Mouse (Mus musculus) urinary bladder, postnatal 10 days (tissue): ENCODE data around the gene Gorab.

Experiments
- DNase-seq: peaks from one replicate; pipeline ENCODE4 v3.0.0; 2022; ENCODE audit warnings: low spot score

The Gorab gene

DNA sequence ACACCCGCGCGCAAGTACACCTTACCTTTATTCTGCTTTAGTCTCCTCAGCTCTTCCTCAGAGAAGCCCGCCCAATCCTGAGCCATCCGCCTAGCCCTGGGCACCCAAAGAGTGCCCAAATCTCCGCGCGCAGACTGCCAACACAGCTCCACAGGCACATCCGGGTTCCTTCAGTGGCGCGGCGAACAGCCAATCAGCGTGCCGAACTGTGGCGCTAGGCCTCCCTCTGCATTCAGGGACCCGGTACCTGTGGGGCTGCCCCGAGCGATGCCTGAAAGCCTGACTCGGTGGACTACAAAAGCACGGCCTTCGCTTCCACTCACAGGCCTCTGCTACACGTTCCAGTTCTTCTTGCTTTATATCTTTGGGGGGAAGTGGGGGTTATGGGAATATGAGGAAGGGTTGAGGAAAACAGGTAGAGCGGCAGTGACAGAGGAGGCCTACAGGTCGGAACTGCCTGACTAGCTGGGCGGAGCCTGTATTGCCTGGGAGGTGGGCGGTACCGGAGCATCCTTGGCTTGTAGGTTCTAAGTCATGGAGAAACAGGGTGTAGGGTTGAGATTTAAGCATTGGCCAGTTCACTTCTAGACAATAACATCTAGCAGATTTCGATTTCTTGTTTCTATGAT is at the start of gene Gorab:
Gorab (minus strand) TSS at position 172 of the 629 bp plus-strand sequence.
- DNase-seq, result peak; percentile 73

DNA sequence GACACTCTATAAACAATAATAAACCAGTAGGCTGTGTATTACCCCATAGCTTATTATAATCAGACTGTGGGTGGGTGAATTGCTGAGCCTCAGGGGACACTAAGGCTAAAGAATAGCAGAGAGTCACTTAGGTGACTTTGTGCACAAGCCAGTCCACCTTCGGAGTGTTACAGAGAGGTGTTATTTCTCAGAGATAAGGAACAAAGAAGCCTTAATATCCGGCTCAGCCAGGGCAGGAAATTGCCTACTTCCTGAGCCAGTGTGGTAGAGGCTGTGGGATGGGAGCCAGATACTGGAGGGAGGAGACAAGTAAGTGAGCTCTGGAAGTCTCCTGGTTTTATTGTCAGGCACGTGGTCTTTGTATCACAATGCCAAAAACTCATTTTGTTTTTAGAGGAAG is 40.4 kb upstream of the Gorab start:
- DNase-seq, result no peak

DNA sequence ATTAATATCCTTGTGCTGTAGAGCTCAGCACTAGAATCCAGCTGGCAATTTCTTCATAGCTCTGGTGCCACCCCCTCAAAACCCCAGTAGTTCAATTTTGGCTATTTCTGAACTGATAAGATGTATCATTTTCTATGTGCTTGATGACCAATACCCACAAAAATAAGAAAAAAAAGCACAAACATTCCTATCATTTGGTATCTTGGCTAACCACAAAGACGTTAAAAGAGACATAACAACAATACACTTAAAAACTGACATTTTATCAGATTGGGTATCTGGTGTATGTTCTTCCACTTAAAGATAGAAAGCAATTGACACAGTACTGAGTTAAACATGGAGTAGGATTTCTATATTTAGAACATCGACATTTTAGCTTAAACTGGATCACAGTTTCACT is 35.5 kb upstream of the Gorab start:
- DNase-seq, result no peak

DNA sequence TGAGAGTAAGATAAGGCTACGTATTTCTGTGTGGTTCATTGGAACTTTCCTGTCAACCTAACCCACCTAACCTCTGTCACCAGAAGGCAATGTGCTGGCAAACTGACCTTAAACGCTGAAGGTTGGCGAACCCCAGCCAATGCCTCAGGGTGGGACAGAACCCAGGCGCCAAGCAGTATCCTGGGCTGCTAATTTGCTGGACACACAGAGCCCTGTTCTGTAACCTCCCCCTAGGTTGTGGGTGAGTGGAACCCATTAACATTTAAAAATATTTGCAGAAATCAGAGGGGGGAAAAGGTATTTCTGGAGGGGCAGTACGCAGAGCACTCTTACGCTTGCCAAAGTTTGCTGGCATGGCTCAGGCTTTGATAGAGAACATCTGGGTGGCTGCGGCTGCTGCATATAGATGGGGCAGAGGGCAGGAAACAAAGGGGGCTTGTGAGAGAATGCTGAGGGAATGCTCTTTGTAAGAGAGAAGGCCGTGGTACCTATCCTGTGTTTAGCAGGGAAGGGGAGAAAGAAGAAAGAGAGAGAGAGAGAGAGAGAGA is 20.1 kb upstream of the Gorab start:
- DNase-seq, result no peak

DNA sequence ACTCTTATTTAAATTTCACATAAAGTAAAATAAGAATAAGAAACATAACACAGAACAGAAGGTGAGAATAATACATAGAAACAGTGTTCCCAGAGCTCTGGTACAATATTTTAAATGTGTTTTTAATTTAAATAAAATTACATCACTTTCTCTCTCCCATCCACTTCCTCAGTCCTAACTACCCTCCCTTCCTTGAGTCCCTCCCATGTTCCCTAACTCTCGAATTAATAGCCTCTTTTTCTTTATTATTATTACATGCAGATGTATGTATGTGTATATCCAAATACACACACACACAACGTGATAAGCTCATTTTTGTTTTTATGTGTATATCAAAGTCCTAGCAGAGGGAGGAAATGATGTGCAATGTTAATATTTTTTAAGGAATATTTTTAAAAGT is 13.7 kb upstream of the Gorab start:
- no peak for DNase-seq

DNA sequence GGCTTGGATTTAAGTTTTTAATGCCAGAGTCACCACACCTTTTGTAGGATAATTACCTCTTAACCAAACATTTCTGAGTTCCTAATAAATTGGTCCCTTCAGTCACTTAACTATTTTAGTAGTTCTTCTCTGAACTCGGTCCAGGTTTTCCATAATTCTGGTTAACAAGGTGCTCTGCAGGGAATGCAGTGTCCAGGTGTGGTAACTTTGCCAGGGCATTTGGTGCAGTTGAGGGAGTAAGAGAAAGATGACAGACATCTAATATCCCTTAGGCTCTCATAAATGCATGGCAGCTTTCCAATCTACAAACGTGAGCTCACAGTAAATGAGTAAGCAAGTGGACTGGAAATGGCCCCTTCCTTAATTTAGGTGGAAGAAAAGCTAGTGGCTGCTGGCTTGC is 10.7 kb upstream of the Gorab start:
- DNase-seq, result no peak

DNA sequence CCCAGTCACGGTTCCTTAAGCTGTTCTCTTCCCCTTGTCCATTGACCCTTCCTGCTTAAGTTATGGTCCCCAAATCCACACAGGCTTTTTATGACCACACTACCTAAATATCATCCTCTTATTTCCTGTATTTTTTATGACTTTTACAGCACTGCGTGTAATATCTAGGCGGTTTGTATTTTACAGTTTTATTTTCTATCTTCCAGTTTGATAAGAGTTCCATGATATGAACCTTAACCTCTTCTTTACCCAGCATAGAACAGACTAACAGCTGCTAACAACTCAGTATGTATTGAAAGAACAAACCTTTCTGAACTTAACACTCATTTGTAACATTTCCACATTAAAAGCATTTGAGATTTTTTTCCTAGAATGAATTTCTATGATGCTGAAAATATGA is 2.7 kb upstream of the Gorab start:
- DNase-seq, result no peak

DNA sequence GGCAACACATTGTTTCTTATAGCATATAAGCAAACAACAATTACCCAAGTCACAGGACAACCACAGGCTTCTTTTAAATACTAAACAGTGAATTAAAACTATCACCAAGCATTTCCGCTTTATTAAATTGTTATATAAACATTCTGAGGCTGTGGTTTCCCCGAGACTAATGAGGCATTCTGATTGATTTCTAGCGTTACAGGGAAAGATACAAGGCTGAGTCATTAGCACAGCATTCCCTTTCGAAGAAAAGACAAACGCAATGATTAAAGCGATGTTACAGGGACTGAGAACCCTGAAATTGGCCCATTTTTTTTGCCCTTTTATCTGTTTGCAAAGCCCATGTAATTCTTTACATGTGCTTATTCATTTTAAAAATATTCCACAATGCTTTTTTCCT is 12.1 kb downstream of the Gorab start:
- DNase-seq, result no peak

DNA sequence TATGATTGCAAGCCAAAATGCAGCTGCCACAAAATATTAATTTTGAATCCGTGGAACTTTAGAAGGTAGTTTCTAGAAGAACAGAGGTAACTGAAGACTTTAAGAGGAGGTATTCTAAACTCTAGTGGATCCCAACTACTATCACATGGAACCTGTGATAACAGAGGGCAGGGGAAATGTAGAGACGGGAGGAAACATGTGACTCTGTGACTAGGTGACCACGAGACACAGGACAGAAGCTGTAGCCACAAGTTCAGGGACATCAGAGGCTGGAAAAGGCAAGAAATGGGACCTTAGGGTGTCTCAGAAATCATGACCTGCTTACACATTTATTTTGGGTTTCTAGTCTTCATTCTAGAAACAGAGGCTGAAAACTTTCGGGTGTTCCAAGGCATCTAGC is 13.4 kb downstream of the Gorab start:
- DNase-seq, result no peak

DNA sequence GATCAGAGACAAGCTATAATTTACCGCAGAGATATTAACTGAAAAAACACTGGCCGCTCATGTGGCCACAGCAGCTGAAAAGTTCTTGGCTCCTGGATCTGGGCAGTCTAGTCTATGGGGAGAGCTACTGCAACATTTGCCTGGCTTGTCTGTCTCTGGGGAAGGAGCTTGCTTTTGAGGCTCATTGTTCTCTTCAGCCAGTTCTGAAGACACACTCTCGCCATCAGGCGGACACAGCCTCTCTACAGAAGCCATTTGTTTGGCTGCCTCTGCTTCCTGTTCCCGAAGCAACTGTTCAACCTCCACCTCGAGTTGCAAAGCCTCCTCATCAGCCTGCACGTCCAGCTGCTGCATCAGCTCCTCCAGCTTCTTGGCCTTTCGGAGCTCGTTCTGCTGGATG is 17.3 kb downstream of the Gorab start:
- no peak for DNase-seq

DNA sequence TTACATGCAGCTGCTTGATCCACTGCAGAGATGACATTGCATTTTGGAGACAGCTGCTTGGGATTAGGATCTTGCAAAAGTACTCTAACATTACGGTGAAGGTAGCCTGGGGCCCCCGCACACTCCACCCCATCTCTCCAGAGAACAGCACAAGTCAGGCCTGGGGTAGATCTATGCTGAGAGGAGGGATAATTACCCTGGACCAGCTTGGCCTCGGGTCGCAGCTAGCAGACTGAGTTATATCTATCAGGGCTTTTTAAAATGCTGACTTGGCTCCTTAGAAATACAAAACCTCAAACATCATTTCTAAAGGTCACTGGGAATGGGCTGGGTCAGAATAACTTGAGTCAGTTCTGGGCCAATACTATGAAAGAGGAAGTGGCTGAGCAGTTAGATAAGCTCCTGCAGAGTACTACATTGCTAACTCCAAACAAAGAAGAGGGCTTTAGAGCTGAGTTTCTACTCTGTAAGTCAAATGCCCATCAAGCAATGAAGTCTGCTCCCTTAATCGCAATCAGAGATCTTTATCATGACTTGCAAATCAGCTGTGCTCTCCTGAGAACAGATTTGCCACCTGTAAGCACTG is 19.9 kb downstream of the Gorab start:
- no peak for DNase-seq

DNA sequence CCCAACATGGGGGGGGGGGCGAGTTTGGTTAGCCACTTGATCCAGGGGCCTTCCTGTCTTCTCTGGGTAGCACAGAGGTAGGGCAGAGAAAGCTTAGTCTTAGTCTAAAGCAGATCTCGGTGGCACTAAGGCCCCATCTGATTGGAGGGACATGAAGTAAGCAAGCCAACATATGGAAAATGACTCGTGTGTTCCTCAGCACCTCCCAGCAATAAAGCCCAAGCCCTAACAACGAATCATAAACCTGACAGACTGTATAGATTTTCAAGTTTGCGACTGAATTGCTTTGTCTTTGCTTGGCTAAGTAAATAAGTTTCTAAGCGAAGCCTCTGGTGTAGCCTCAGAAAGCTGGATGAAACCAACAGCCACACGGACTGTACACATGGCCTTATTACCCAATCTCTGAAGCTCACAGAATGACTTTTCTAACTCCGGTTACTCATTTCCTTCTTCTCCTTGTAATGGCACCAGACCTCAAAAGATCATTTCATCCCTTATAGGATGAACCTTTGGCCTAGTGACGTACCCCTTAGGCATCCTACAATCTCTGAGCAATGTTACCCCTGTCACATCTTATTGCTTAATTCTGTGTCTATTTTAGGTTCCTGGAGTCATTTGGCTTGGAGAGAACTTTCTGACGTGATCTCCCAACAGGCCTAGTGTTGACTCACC is 21.3 kb downstream of the Gorab start:
- DNase-seq, result no peak

DNA sequence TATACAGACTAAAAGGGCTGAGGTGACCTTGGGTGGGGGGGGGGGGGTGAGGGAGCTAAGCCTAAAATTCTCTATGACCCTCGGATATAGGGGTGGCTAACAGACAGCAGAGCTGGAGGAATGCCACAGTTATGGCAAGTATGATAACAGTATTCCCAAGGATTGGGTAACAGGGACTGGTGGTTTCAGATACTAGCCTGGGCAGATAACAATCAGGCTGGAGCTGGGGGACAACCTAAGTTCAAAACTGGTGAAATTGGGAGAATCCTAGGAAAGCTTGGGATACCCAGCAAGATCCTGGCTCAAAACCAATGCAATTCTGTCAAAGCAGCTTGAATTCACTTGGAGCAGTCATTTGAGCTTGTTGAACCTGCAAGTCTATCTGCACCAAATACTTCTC is 22.9 kb downstream of the Gorab start:
- DNase-seq, result no peak

DNA sequence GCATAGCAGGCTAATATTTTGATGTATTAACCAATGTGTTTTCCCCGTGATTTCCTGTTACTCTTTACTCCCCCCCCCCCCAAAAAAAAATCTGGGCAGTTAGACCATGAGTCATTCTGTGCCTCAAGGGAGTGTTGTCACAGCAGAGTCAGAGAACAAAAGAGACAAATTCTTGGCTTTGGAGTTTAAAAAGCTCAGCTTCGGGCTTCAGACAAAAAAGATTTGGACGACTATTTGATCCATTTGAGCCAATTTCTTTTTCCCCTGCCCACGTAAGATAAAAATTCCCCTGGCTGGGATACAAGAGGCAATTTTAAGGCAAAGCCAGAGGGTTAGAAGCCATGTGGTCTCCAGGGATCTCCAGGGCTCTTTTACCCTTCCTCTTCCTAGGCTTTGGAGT is 23.4 kb downstream of the Gorab start:
- no peak for DNase-seq

DNA sequence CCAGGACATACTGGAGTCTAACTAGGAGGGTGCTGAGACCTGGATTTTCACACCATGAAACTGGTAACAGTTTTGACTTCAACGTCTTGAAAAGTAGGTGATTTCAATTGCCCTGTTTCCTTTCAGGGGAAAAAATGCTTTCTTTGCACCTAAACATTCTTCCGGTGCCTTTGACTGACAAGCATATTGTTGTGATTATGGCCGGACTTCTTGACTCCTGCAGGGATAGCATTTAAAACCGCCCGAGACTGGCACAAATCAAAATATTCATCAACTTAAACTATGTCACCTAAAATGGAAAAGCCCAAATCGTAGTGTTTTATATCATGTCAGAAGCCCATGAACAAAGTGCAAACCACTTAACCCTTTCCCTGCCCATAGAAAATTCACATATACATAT is 25.5 kb downstream of the Gorab start:
- no peak for DNase-seq

DNA sequence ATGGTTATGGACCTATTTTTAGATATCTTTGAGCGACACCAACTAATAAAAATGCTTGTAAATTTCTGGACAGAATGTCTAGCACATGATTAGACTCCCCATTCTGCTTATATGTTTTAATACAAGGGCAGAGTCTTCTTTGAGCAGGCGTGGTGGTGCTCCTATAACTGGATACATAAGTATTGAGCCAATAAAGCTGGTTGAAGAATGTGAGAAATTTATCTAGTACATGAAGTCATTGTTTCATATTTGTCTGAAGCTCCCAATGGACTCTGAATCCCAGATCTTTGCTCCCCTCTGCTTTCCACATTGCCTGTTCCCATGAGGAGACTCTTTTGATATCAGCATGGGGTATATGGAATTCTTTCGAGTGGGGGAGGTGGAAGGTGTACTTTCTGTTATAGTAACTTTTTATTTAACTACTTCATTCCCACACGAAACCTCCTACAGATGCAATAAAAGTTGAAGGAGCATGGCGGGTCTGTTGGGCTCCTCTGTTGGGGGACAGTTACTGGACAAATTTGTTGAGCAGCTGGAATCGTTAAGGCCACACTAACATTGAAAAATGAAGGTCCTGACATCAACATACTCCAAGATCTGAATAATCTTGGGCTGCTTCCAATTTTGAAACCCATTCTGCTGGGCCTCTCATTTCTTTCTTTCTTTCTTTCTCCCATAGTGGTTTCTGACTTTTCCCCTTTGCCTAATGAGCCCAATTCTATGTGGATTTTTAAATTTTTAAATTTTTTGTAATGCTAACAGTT is 26.5 kb downstream of the Gorab start:
- no peak for DNase-seq

DNA sequence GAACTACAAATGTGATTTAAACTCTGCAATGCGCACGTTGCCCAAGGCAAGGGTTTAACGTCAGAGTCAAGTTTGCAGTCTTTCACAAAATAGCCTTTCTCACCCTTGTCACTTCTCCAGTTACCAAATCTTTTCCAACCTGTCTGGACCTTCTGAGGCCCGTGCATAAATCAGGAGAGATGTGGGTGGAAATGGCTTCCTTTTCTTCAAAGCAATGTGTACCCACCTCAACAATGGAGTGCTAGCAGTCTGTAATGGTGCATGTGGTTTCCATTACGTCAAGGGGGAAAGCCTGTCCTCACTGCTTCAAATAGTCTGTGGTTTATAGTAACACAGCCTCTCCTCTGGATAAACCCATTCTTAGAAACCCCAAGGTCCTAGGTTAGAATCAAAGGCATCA is 29.0 kb downstream of the Gorab start:
- DNase-seq, result no peak

DNA sequence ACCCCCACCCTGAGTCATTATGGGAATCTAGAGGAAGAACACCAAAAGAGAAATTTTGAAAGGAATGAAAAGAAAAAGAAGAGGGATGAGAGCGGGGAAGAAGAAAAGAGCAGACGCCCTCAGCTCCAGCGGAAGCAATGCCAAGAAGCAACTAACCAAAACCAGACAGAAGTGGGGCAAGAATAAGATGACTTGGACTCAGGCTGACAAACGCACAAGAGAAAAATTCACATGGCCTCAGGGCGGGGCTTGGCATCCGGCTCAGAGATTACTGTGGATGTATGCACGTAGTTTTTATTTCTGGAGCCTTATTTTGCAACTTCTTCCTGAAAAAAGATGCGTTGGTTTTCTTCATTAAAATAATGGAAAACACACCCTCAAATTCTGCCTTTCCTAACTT is 41.3 kb downstream of the Gorab start:
- no peak for DNase-seq

DNA sequence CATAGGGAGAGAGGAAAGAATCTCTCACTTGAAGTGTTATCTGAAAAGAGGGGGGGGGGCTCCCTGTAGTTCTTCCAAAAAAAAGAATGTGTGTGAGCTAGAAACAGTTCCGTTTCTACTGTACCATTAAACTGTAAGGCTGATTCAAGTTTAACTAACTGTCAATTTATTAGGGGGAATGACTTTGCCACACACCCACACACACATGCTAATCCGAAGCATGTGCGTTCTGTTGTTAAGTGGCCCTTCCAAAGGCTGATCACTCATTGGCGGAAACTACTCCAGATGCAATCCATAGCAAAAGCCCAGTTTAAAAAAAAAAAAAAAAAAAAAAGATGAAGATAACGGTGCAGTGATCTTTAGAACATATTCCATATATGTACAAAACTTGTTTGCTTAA is 42.1 kb downstream of the Gorab start:
- no peak for DNase-seq

DNA sequence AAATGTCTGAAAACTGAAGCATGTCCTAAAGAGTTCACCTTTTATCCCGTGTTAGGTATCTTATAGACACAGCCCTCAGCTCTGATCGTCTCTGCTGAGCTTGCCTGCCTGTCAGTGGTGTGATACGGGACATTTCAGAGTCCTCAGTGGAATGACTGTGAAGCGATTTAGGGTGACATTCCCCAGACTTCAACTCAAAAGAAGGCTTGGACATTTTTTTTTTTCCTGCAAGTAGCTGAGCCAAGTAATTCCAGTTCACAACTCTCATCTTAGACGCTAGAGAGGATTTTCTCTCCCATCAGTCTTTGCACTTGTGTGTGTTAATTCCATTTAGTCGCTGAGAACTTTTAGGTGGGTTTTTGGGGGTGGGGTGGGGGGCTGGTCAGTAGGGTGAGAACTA is 42.7 kb downstream of the Gorab start:
- DNase-seq, result no peak

DNA sequence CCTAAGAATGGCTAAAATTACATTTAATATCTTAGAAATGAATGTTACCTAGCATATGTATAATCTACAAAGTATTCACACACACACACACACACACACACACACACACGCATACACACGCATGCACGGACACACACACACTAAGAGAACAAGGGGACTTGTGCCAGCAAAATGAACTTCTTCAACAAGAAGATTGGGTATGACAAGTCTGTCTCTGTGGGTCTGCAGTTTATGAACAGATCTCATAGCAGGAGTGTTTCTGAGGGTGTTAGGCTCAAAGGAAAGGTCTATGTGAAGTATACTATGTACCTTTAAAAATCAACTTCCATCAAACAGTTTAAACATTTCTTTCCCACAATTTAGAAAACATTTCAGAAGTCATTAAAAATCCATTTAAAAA is 43.9 kb downstream of the Gorab start:
- DNase-seq, result no peak

DNA sequence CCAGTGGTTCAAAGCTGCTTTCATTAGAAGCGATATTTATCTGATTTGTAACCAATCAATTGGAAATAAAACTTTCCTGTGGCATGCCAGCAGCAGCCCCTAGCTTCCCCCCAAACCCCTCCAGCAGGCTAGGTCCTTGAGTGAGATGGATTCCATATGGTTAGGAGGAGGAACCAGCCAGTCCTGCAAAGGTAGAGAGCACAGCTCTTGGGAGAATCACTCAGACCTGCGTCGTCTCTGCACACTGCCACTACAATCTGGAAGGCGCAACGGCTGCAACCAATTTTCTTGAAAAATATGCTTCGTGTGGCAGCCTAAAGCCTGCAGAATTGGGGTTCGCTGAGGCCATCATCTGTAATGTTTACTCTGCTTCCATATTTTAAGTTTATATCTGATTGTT is 45.3 kb downstream of the Gorab start:
- no peak for DNase-seq

DNA sequence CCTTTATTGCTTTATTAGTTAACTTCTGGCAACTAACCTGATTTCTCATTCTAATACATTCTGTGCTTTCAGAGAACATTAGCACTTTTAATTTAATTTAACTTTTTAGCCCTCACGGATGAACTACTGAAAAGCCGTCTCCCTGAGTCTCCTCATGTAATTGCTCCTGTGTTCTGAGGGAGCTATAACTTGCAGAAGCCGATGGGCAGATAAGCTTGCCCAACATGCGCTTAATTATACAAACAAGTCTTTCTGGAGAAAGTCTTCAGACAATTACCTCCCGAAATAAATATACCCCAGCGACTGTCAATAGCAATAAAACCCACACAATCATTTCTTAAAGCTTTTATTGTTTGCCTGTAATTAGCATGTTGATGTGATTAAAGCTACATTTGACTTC is 45.7 kb downstream of the Gorab start:
- DNase-seq, result no peak
